Mouse (Mus musculus) midbrain, embryonic 14.5 days (tissue): Measurements from ENCODE around the gene BC037034. TPM values are rescaled to one million over a fixed set of nuclear protein-coding genes. Genes with fewer than 3 reads are reported as not detected.

Source experiments
- ATAC-seq: fragments of 200-750 bp; cut with Nextera tagmentation; 2 replicates; pipeline ENCODE4 v1.8.0; 2017; ENCODE audit warnings: moderate number of reproducible peaks, moderate library complexity; ENCODE audit not compliant: low FRiP score, low TSS enrichment
- DNase-seq: peaks from one replicate; pipeline ENCODE4 v3.0.0-alpha.2; 2015
- H3K27ac ChIP-seq: fragments of 300-500 bp; sonication (generic); replicated peaks from 2 replicates; pipeline ENCODE4 v1.5.1; 2014; ENCODE audit warnings: mild to moderate bottlenecking, low read depth, low read length, moderate library complexity
- H3K27me3 ChIP-seq: fragments of 300-500 bp; sonication (generic); 2 replicates; pipeline ENCODE4 v1.6.1; 2014; ENCODE audit warnings: low read length, control low read depth, mixed read lengths; ENCODE audit not compliant: control insufficient read depth, insufficient read depth
- H3K36me3 ChIP-seq: fragments of 300-500 bp; sonication (generic); 2 replicates; pipeline ENCODE4 v1.6.1; 2014; ENCODE audit warnings: low read length, control low read depth; ENCODE audit not compliant: control insufficient read depth, insufficient read depth
- H3K4me1 ChIP-seq: fragments of 300-500 bp; sonication (generic); 2 replicates; pipeline ENCODE4 v1.6.1; 2014; ENCODE audit warnings: mild to moderate bottlenecking, antibody characterized with exemption, low read length, control low read depth; ENCODE audit not compliant: control insufficient read depth, insufficient read depth
- H3K4me2 ChIP-seq: fragments of 300-500 bp; sonication (generic); 2 replicates; pipeline ENCODE4 v1.6.1; 2014; ENCODE audit warnings: mild to moderate bottlenecking, low read length, moderate library complexity
- H3K4me3 ChIP-seq: fragments of 300-500 bp; sonication (generic); replicated peaks from 2 replicates; pipeline ENCODE4 v1.5.1; 2014; ENCODE audit warnings: low read depth, low read length
- H3K9ac ChIP-seq: fragments of 300-500 bp; sonication (generic); replicated peaks from 2 replicates; pipeline ENCODE4 v1.6.1; 2014; ENCODE audit warnings: mild to moderate bottlenecking, low read length, moderate library complexity
- H3K9me3 ChIP-seq: fragments of 300-500 bp; sonication (generic); 2 replicates; pipeline ENCODE4 v1.6.1; 2016; ENCODE audit warnings: low read length, control low read depth, mixed read lengths; ENCODE audit not compliant: control insufficient read depth
- WGBS: fragments of 180-500 bp; shearing (Covaris S2); extraction: QIAGEN DNeasy Blood & Tissue Kit; methylation state at CpG from one replicate; pipeline ENCODE4 v1.1.7; 2014; 5-methylcytosine and 5-hydroxymethylcytosine counted together
- polyA plus RNA-seq: library from polyadenylated mRNA; unstranded; fragments of >200 nt; fragmentation: Nextera tagmentation; extraction: Ambion mirVana; gene quantifications from 2 replicates; pipeline ENCODE4 v1.2.1, GENCODE M21; 2014

The BC037034 gene
- polyA plus RNA-seq, 1 experiment from 2014 or later = 15.0 TPM

DNA sequence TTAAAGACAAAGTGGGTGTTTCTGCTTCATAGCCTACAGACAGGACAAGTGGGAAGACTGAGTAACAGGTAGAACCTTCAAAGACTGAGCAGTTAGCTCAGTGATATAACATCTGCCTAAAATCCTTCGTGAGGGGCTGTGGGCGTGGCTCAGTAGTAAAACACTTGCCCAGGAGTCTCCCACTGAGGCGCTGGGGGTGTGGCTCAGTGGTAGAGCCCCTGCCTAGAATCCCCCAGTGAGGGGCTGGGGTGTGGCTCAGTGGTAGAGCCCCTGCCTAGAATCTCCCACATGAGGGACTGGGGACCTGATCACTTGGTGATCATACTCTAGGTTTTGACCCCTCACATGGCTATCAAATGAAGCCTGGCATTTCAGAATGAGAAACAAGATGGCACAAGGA lies 5.8 kb downstream of the BC037034 start:
- Histone ChIP-seq H3K4me3 (no peak overlapping the region), H3K36me3 (peaks cover 49% of the 10 kb centered on the region), H3K4me1 (peaks cover 21% of the 10 kb centered on the region), H3K27ac (no peak overlapping the region), H3K9ac (no peak overlapping the region), H3K27me3 (no peaks in the 10 kb centered on the region), H3K4me2 (no peak overlapping the region), H3K9me3 (no peaks in the 10 kb centered on the region)
- DNase-seq (no peak), ATAC-seq (no peak)
- WGBS = 77% methylated on average over 3 of the region's 3 CpGs

DNA sequence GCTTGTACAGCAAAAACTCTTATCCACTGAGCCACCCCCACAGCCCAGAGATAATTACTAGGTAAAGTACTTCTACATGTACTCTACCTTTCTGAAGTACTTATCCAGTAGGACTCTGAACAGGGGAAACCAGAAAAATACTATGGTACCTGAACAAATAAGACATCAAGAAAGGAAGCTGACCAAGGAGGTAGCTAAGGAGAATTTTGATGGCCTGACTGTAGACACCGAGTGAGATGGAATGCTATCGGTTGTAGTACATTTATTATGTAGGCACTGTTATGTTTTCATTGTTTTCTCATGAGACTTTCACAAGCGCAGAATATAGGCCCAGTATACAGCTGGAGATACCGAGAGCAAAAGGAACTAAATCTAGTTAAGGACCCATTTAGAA lies 6.3 kb downstream of the BC037034 start:
- H3K9ac ChIP-seq = no peak overlapping the region
- 92% methylated on average over 4 of the region's 4 CpGs for WGBS
- DNase-seq = no peak
- no peak overlapping the region for H3K27ac ChIP-seq
- H3K36me3 ChIP-seq = peaks cover 49% of the 10 kb centered on the region
- no peak overlapping the region for H3K4me3 ChIP-seq
- peaks cover 16% of the 10 kb centered on the region for H3K4me1 ChIP-seq
- H3K4me2 ChIP-seq = no peak overlapping the region
- no peaks in the 10 kb centered on the region for H3K9me3 ChIP-seq
- ATAC-seq = no peak
- no peaks in the 10 kb centered on the region for H3K27me3 ChIP-seq

DNA sequence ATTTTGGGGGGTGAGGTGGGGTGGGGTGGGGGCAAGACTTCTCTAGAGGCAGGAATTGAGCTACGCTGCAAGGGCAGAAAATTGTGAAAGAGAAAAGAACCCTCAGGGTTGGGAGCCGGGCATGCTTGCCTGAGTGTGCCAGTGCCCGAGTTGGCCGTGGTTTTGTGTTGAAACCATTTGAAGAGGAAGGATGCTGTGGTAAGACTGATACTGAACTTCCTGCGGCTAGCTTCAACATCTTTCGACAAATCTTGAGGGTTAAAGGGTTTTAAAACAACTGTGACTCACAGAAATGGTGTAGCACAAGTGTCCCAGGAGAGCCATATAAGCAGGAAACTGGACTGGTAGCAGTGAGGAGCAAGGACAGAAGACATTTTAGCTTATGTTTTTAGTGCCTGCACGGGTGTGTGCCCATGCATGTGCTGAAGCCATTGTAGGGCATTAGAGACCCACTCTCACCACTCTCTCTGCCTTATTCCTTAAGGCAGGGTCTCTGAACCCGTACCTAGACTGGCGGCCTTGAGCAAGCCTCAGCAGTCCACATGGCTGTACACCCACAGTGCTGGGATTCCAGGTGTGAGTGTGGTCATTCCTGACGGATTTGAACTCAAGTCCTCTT lies 6.8 kb downstream of the BC037034 start:
- ATAC-seq (no peak), DNase-seq (no peak)
- Histone ChIP-seq H3K9me3 (no peaks in the 10 kb centered on the region), H3K36me3 (peaks cover 47% of the 10 kb centered on the region), H3K4me3 (no peak overlapping the region), H3K4me2 (no peak overlapping the region), H3K9ac (no peak overlapping the region), H3K27me3 (no peaks in the 10 kb centered on the region), H3K4me1 (peaks cover 12% of the 10 kb centered on the region; the same call in 1 of the 2 replicates), H3K27ac (no peak overlapping the region)
- WGBS = 90% methylated on average over 10 of the region's 10 CpGs

DNA sequence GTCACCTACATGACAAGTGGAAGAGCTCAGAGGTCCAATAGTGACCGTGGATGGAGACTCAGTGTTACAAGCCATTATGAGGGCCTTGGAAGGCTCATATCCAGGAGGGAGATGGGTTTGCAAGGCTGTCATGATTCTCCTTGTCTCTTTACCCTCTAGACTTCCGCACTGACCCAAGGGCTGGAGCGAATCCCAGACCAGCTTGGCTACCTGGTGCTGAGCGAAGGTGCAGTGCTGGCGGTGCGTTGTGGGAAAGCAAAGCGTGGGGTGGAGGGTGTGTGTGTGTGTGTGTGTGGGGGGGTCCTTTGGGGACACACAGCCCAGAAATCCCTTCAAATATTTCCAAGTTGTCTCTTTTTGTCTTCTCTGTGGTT lies 7.8 kb downstream of the BC037034 start:
- WGBS = 13% methylated on average over 7 of the region's 7 CpGs
- Histone ChIP-seq H3K4me3 (peak overlapping the region; percentile 64), H3K27ac (peak overlapping the region; percentile 87), H3K4me1 (peaks cover 12% of the 10 kb centered on the region; the same call in 1 of the 2 replicates), H3K9me3 (no peaks in the 10 kb centered on the region), H3K4me2 (peak overlapping the region; percentile 86), H3K27me3 (no peaks in the 10 kb centered on the region), H3K36me3 (peaks cover 37% of the 10 kb centered on the region), H3K9ac (peak overlapping the region; percentile 72)
- ATAC-seq (no peak), DNase-seq (no peak)

DNA sequence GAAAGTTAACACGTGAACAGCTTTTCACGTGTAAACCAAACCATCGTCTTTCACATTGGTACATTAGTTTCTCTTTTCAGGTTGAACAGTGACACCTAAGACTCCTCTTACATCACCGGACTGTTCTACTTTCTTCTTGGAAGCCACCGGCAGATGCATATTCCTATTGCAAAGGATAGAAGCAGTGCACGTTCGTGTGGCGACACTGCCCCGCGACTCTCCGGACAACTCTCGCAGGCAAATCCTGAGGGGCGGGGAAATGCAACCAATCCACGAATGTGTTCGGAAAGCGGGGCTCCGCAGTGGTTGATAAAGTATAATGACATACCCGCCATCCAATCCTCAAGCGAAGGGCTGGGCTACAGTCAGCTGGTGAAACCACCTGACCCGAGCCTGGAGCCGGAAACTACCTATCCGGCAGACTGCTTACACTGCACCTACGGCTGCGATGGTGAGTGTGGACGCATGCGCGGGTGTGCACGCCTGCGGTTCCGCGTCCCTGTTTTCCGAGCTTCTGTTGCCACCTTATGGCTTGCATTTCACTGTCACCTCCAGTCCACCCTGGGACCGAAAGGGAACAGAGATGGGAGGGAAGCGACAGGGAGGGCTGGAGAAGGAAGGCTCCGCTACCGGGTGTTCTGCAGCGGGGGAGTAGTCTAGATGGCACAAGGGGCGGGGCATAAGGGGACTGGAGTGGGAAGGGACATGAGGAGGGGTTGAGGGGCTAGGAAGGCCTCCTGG lies 8.3 kb downstream of the BC037034 start, which contains the start of gene Lamtor4:
Gene Lamtor4, plus strand, starts transcription at position 130 of the 741 bp plus-strand sequence.
- Histone ChIP-seq H3K9me3 (no peaks in the 10 kb centered on the region), H3K27ac (peak within 1 kb of the TSS; percentile 87), H3K9ac (peak within 1 kb of the TSS; percentile 72), H3K36me3 (peaks cover 31% of the 10 kb centered on the region), H3K4me2 (peak within 1 kb of the TSS; percentile 86), H3K27me3 (no peaks in the 10 kb centered on the region), H3K4me1 (peaks cover 12% of the 10 kb centered on the region; the same call in 1 of the 2 replicates), H3K4me3 (peak within 1 kb of the TSS; percentile 64)
- under 1% methylated on average over 38 of the region's 38 CpGs for WGBS
- DNase-seq = peak; percentile 97
- ATAC-seq = peak; percentile 99

DNA sequence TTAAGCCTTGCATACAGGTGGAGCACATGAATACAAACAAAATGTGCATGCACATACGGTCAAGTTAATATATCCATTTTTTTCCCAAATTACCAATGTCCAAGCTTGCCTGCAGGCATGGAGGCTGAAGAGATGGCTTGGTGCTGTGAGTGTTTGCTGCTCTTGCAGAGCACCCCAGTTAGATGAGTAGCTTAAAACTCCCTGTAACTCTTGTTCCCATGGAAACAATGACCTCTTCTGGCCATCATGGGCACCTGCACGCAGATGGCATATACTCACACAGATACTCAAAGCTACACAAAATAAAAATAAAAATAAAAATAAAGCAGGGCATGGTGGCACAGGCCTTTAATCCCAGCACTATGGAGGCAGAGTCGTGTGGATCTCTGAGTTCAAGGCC lies 10.8 kb downstream of the BC037034 start:
- DNase-seq = no peak
- no peak overlapping the region for H3K4me3 ChIP-seq
- H3K36me3 ChIP-seq = peaks cover 7% of the 10 kb centered on the region; the same call in 1 of the 2 replicates
- H3K9me3 ChIP-seq = no peaks in the 10 kb centered on the region
- H3K27me3 ChIP-seq = no peaks in the 10 kb centered on the region
- no peak for ATAC-seq
- H3K4me2 ChIP-seq = no peak overlapping the region
- H3K27ac ChIP-seq = no peak overlapping the region
- 89% methylated on average over 3 of the region's 3 CpGs for WGBS
- peaks cover 12% of the 10 kb centered on the region; the same call in 1 of the 2 replicates for H3K4me1 ChIP-seq
- no peak overlapping the region for H3K9ac ChIP-seq

DNA sequence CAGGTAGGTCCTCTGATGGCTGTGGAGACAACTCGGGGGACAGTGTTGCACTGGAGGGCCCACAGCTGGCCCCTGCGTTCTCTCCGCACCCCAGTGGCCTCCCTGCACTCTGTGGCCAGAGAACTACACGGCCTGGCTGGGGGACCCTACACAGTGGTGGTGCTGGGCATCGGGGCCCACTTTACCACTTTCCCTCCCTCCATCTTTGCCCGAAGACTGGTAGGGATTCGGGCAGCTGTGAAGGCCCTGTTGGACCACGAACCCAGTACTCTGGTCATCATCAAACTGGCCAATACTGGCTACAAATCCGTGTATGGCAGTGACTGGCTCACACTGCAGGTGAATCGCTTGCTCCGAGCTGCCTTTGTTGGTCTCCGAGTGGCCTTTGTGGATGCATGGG lies 12.7 kb downstream of the BC037034 start:
- ATAC-seq (no peak), DNase-seq (no peak)
- Histone ChIP-seq H3K27ac (no peak overlapping the region), H3K4me3 (no peak overlapping the region), H3K27me3 (no peaks in the 10 kb centered on the region), H3K4me1 (peaks cover 8% of the 10 kb centered on the region; the same call in 1 of the 2 replicates), H3K36me3 (no peaks in the 10 kb centered on the region), H3K4me2 (no peak overlapping the region), H3K9ac (no peak overlapping the region), H3K9me3 (no peaks in the 10 kb centered on the region)
- 85% methylated on average over 12 of the region's 12 CpGs for WGBS

DNA sequence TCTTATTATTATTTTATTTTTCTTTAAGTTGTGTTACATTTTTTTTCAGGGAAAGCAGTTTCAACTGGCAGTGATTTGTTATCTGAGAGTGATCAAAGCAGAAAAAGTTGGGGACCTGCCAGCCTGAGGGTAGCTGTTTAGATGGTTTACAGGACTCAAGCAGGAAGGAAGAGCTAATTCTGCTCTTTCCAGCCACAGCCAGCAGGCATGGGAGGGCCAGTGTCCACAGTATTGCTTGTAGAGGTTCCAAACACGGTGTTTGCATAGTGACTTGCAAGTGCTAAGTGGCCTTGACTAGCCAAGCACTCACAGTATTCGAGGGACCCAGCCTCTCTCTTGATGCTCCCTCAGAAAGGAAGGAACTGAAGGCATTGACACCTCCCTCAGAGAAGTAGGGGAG lies 22.3 kb downstream of the BC037034 start:
- WGBS = 31% methylated on average over 2 of the region's 2 CpGs
- H3K4me2 ChIP-seq = no peak overlapping the region
- DNase-seq (no peak), ATAC-seq (no peak)
- no peaks in the 10 kb centered on the region for H3K27me3 ChIP-seq
- H3K36me3 ChIP-seq = no peaks in the 10 kb centered on the region
- no peak overlapping the region for H3K4me3 ChIP-seq
- no peak overlapping the region for H3K27ac ChIP-seq
- H3K9ac ChIP-seq = no peak overlapping the region
- no peaks in the 10 kb centered on the region for H3K4me1 ChIP-seq
- no peaks in the 10 kb centered on the region for H3K9me3 ChIP-seq

DNA sequence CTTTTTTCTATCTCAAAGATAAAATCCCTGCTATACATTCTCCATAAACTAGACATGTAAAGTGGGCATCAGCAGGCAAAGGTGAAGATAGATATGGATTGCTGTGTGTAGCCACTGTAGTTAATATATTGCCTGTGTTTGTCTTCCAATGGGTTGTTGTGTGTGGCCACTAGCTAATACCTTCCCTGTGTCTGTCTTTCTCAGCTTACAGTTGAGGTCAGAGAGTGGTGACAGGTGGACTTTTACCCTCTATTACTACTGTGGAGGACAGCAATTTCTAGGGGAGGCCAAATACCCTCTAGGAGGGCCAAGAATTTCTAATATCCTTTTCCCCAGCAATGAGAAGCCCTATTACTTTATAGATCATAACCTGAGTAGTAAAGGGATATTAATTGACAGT lies 29.6 kb downstream of the BC037034 start:
- Histone ChIP-seq H3K4me3 (no peak overlapping the region), H3K4me1 (no peaks in the 10 kb centered on the region), H3K27me3 (no peaks in the 10 kb centered on the region), H3K9me3 (no peaks in the 10 kb centered on the region), H3K36me3 (no peaks in the 10 kb centered on the region), H3K9ac (no peak overlapping the region), H3K27ac (no peak overlapping the region), H3K4me2 (no peak overlapping the region)
- DNase-seq = no peak
- ATAC-seq = no peak
